Mouse (Mus musculus) midbrain, embryonic 16.5 days (tissue): ENCODE measurements at regions not wholly inside any gene's neighbourhood (a gene's known extent, or its start where the extent isn't known, plus 50 kb on each side); places are given as distances from the start of the nearest gene placed in this dataset.

ENCODE experiments used
- ATAC-seq: fragments of 200-750 bp; cut with Nextera tagmentation; 2 replicates; pipeline ENCODE4 v1.8.0; 2017; ENCODE audit warnings: moderate TSS enrichment
- H3K27ac ChIP-seq: fragments of 300-500 bp; sonication (generic); 2 replicates; pipeline ENCODE4 v1.5.1; 2014; ENCODE audit warnings: mild to moderate bottlenecking, low read length, mixed read lengths
- H3K27me3 ChIP-seq: fragments of 300-500 bp; sonication (generic); 2 replicates; pipeline ENCODE4 v1.6.1; 2014; ENCODE audit warnings: low read depth, low read length, mixed read lengths; ENCODE audit not compliant: control insufficient read depth, insufficient read depth
- H3K36me3 ChIP-seq: fragments of 300-500 bp; sonication (generic); 2 replicates; pipeline ENCODE4 v1.6.1; 2014; ENCODE audit warnings: mild to moderate bottlenecking, low read length, moderate library complexity, mixed read lengths; ENCODE audit not compliant: control insufficient read depth, insufficient read depth
- H3K4me1 ChIP-seq: fragments of 300-500 bp; sonication (generic); 2 replicates; pipeline ENCODE4 v1.6.1; 2014; ENCODE audit warnings: mild to moderate bottlenecking, low read length, mixed read lengths; ENCODE audit not compliant: control insufficient read depth, insufficient read depth
- H3K4me2 ChIP-seq: fragments of 300-500 bp; sonication (generic); 2 replicates; pipeline ENCODE4 v1.6.1; 2014; ENCODE audit warnings: mild to moderate bottlenecking, low read length, mixed read lengths
- H3K4me3 ChIP-seq: fragments of 300-500 bp; sonication (generic); 2 replicates; pipeline ENCODE4 v1.5.1; 2014; ENCODE audit warnings: low read depth, mild to moderate bottlenecking, low read length, moderate library complexity, mixed read lengths
- H3K9ac ChIP-seq: fragments of 300-500 bp; sonication (generic); 2 replicates; pipeline ENCODE4 v1.6.1; 2014; ENCODE audit warnings: low read depth, low read length, mixed read lengths
- H3K9me3 ChIP-seq: fragments of 300-500 bp; sonication (generic); replicated peaks from 2 replicates; pipeline ENCODE4 v1.6.1; 2014; ENCODE audit warnings: mild to moderate bottlenecking, low read length, mixed read lengths; ENCODE audit not compliant: control insufficient read depth, poor library complexity, severe bottlenecking
- WGBS: fragments of 180-500 bp; shearing (Covaris S2); extraction: QIAGEN DNeasy Blood & Tissue Kit; methylation state at CpG from one replicate; pipeline ENCODE4 v1.1.7; 2014; 5-methylcytosine and 5-hydroxymethylcytosine counted together

DNA sequence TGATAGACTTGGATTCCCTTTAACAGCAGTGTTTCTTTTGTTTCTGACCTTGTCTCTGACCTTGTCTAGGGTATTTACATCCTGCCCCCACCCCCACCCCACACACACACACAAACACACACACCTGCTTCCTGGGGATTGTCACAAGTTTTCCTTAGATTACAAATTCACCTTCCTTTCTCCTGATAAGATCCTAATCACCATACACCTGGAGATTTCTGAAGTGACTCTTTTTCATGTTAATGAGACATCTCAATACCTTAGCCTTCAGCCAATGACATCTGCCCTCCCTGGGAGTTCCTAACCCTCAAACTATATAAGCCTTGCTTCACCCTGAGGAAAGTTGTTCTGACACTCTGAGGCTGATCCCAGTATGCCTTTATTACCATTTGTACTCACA lies 495.3 kb downstream of the Pdha2 start:
- Histone ChIP-seq H3K4me3 (no peak overlapping the region), H3K9ac (no peak overlapping the region), H3K4me2 (no peak overlapping the region), H3K36me3 (no peaks in the 10 kb centered on the region), H3K9me3 (no peaks in the 10 kb centered on the region), H3K27ac (no peak overlapping the region), H3K27me3 (no peaks in the 10 kb centered on the region), H3K4me1 (no peaks in the 10 kb centered on the region)
- ATAC-seq = no peak

DNA sequence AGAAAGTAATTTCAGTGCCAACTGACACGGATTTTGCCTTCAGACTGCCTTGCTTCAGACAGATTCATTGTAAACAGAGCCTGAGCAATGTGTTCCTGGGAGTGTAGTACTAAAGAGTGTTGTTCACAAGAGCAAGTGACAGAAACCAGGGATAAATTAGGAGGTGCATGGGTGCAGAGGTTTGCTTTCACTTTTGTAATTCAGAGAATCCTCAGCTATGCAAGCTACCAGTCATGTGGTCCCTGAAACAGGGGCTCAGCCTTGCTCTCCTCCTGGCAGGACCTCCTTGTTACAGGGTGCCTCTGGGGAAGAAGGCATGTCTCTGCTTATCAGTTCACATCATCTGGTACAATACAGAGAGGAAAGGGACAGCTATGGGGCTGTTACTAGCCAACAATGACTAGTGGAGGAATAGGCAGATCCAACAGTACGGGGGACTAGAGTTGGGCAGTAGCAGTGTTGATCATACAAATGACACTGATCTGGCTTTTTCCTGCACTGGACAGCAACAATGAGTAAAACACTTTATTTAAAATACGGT lies 504.5 kb downstream of the Pdha2 start:
- H3K27ac ChIP-seq = no peak overlapping the region
- H3K36me3 ChIP-seq = no peaks in the 10 kb centered on the region
- no peaks in the 10 kb centered on the region for H3K27me3 ChIP-seq
- H3K4me3 ChIP-seq = no peak overlapping the region
- no peaks in the 10 kb centered on the region for H3K4me1 ChIP-seq
- 83% methylated on average over 3 of the region's 3 CpGs for WGBS
- no peak overlapping the region for H3K9ac ChIP-seq
- no peak overlapping the region for H3K4me2 ChIP-seq
- no peaks in the 10 kb centered on the region for H3K9me3 ChIP-seq
- ATAC-seq = no peak

- Histone ChIP-seq H3K27me3 (no peaks in the 10 kb centered on the region), H3K4me3 (no peak overlapping the region), H3K4me1 (no peaks in the 10 kb centered on the region), H3K9ac (no peak overlapping the region), H3K9me3 (no peaks in the 10 kb centered on the region), H3K27ac (no peak overlapping the region), H3K4me2 (no peak overlapping the region), H3K36me3 (no peaks in the 10 kb centered on the region)
- ATAC-seq = no peak
- 68% methylated on average over 4 of the region's 4 CpGs for WGBS
Measured at GRCm38 (mm10) chr3:140706725-140707124, 505.4 kb downstream of the Pdha2 start.

DNA sequence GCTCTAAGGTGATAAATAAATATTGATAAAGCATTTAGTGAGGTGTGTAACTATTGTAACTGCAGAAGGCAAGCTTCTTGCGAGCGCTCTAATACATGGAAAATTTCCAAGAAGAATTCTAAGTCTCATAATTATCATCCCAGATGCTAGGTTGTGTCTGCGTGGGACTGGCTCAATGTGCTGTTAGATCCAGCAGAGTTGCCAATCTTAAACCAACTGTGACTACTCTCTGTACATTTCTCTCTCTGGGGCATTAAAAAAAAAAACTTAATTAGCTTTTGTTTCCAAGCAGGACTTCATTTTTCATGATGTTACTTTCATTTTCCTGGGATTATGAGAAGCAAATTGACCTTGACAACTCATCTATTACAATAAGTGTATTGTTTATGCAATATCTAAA lies 506.6 kb downstream of the Pdha2 start:
- no peak overlapping the region for H3K9ac ChIP-seq
- H3K4me3 ChIP-seq = no peak overlapping the region
- no peaks in the 10 kb centered on the region for H3K36me3 ChIP-seq
- no peak overlapping the region for H3K27ac ChIP-seq
- H3K4me2 ChIP-seq = no peak overlapping the region
- H3K4me1 ChIP-seq = no peaks in the 10 kb centered on the region
- no peaks in the 10 kb centered on the region for H3K27me3 ChIP-seq
- 70% methylated on average over 3 of the region's 3 CpGs for WGBS
- no peak for ATAC-seq
- H3K9me3 ChIP-seq = no peaks in the 10 kb centered on the region

- no peaks in the 10 kb centered on the region for H3K9me3 ChIP-seq
- H3K27me3 ChIP-seq = no peaks in the 10 kb centered on the region
- H3K27ac ChIP-seq = no peak overlapping the region
- 63% methylated on average over 5 of the region's 5 CpGs for WGBS
- no peak overlapping the region for H3K4me2 ChIP-seq
- H3K4me1 ChIP-seq = no peaks in the 10 kb centered on the region
- no peak for ATAC-seq
- H3K9ac ChIP-seq = no peak overlapping the region
- no peak overlapping the region for H3K4me3 ChIP-seq
- H3K36me3 ChIP-seq = no peaks in the 10 kb centered on the region
Measured at GRCm38 (mm10) chr3:140702929-140703328, 509.2 kb downstream of the Pdha2 start.

- Histone ChIP-seq H3K27ac (no peak overlapping the region), H3K27me3 (no peaks in the 10 kb centered on the region), H3K36me3 (no peaks in the 10 kb centered on the region), H3K9ac (no peak overlapping the region), H3K4me2 (no peak overlapping the region), H3K4me1 (no peaks in the 10 kb centered on the region), H3K9me3 (no peaks in the 10 kb centered on the region), H3K4me3 (no peak overlapping the region)
- no peak for ATAC-seq
- 91% methylated on average over 6 of the region's 6 CpGs for WGBS
Measured at GRCm38 (mm10) chr3:140702271-140702681, 509.9 kb downstream of the Pdha2 start.

DNA sequence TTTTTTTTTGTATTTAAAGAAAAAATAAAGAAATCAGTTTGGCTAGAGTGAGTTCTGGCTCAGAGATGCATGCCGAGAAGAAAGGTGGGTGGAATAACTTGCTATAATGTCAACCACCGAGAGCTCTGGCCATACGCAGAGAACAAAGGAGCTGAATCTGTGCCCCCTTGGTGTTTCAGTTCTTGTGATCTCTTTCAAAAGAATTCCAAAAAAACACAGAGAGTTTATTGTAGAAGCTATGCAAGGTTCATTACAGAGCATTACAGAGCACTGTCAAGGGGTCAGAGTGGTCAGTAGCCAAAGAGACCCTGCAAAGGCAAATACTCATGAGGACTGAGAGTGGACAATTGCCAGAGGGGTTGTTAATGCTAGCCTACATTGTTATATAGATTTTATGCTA lies 514.9 kb downstream of the Pdha2 start:
- H3K27ac ChIP-seq = no peak overlapping the region
- no peaks in the 10 kb centered on the region for H3K9me3 ChIP-seq
- no peaks in the 10 kb centered on the region for H3K4me1 ChIP-seq
- ATAC-seq = no peak
- WGBS = 14% methylated on average over 3 of the region's 3 CpGs
- no peaks in the 10 kb centered on the region for H3K36me3 ChIP-seq
- no peak overlapping the region for H3K4me3 ChIP-seq
- H3K27me3 ChIP-seq = no peaks in the 10 kb centered on the region
- no peak overlapping the region for H3K4me2 ChIP-seq
- no peak overlapping the region for H3K9ac ChIP-seq

DNA sequence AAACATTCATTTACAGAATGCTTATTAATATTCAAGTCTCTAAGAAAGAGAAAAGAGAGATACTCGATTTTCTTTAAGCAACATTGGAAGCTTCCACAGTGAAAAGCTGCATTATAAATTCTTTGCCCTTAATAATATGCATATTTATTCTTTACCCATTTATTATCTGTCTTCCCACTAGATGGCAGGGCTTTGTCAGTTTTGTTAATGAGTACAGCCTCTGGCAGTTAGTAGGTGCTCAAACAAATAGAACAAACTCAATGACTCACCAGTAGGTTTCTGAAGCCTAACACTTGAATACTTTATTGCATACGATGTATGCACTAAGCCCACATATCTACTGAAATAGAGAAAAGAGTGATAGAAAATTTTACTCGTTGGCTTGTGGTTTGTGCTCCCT lies 529.4 kb downstream of the Pdha2 start:
- no peak for ATAC-seq
- WGBS = 75% methylated on average over 3 of the region's 3 CpGs

GRCm38 (mm10) chr3:140645785-140646388 lies 566.3 kb downstream of the Pdha2 start:
- H3K9me3 ChIP-seq = no peaks in the 10 kb centered on the region
- no peak overlapping the region for H3K4me2 ChIP-seq
- H3K36me3 ChIP-seq = no peaks in the 10 kb centered on the region
- H3K4me1 ChIP-seq = peaks cover 4% of the 10 kb centered on the region; the same call in 1 of the 2 replicates
- WGBS = 22% methylated on average over 9 of the region's 9 CpGs
- no peak overlapping the region for H3K9ac ChIP-seq
- peak; percentile 62; the same call in 1 of the 2 replicates for ATAC-seq
- no peak overlapping the region for H3K4me3 ChIP-seq
- H3K27me3 ChIP-seq = no peaks in the 10 kb centered on the region
- H3K27ac ChIP-seq = no peak overlapping the region

More for the DNA sequence above, 529.4 kb downstream of the Pdha2 start:
- Histone ChIP-seq H3K9ac (no peak overlapping the region), H3K27ac (no peak overlapping the region), H3K4me2 (no peak overlapping the region), H3K4me1 (no peaks in the 10 kb centered on the region), H3K9me3 (no peaks in the 10 kb centered on the region), H3K36me3 (no peaks in the 10 kb centered on the region), H3K4me3 (no peak overlapping the region), H3K27me3 (no peaks in the 10 kb centered on the region)
